Mouse (Mus musculus) olfactory bulb, adult 2 months (tissue): ENCODE results near the gene Rnf111.

Source experiments
- CTCF ChIP-seq: fragments of 200-500 bp; IDR thresholded peaks from 2 replicates; pipeline ENCODE4 v1.5.1; 2012; ENCODE audit warnings: low read depth, mild to moderate bottlenecking, low read length, moderate library complexity; ENCODE audit not compliant: insufficient read depth
- POLR2A ChIP-seq: fragments of 200-500 bp; IDR thresholded peaks from 2 replicates; pipeline ENCODE4 v1.6.1; 2012; ENCODE audit warnings: mild to moderate bottlenecking, low read depth, low read length, moderate library complexity; ENCODE audit not compliant: insufficient read depth

DNA sequence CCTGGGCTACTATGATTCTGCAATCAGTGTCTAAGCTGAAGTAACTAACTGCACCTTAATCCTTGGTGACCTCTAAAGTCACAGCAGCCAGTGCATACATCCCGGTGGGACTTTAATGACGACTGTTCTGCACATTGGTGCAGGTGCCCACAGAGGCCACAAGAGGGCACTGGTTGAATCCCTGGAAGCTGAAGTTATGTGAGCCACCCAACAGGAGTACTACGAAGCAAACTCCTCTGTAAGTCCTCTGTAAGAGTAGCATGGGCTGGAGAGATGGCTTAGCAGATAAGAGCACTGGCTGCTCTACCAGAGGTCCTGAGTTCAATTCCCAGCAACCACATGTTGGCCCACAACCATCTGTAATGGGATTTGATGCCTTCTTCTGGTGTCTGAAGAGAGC is 87.1 kb downstream of the Rnf111 start:
- TF ChIP-seq CTCF = no peak
- TF ChIP-seq POLR2A = no peak
